Mouse (Mus musculus): ENCODE measurements around the gene Arhgef10l. TPM values are rescaled to one million over a fixed set of nuclear protein-coding genes. Genes with fewer than 3 reads are reported as not detected.
A peak's percentile ranks its signal among the peaks of the same experiment; 100 is the strongest.

Arhgef10l gene
- polyA plus RNA-seq, 1 experiment from 2014 or later = 13.4 TPM

- peaks cover 28% of the 10 kb centered on the region for H3K36me3 ChIP-seq (ENCODE audit: control insufficient read depth, insufficient read depth, low read length)
- ATAC-seq (ENCODE audit: low read depth) (no peak), DNase-seq (ENCODE audit: low spot score) (no peak)
- no peaks in the 10 kb centered on the region for H3K27me3 ChIP-seq (replicated peaks; ENCODE audit: control insufficient read depth, insufficient read depth, low read length)
- H3K9ac ChIP-seq (ENCODE audit: low read depth, low read length) = no peak overlapping the region
- no peak overlapping the region for H3K4me3 ChIP-seq (ENCODE audit: low read depth, low read length)
- no peaks in the 10 kb centered on the region for H3K4me1 ChIP-seq (ENCODE audit: control insufficient read depth, insufficient read depth, low read length)
- no peak overlapping the region for H3K27ac ChIP-seq (replicated peaks; ENCODE audit: low read depth, low read length)
- WGBS = 73% methylated on average over 12 of the region's 16 CpGs
- no peak overlapping the region for H3K4me2 ChIP-seq (ENCODE audit: low read depth, low read length)
- H3K9me3 ChIP-seq (ENCODE audit: control insufficient read depth, low read length) = peaks cover 15% of the 10 kb centered on the region
Measured at GRCm38 (mm10) chr4:140592990-140593770, 72.6 kb downstream of the Arhgef10l start.

DNA sequence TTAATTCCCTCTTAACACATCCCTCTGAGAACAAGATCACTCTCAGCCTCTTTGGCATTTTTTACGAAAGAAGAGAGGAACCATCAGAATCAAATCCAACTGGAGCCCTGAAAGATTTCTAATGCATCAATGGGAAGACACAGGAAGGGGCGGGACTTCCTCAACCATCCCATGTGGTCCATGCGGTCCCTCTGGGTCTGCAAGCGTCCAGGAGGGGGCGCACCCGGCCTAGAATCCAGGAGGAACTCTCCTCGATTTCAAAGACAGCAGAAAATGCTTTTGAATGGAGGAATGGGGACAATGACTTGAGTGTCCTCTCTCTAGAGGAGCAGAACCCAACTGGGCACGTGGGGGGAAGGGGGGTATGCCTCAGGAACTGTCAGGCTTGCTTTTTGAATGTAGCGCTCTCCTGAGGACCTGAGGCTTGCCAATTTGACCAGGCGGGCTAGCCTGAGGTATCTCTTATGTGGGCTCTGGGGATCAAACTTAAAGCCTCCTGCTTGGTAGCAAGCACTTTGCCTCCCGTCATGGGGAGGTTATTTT, 73.5 kb downstream of the Arhgef10l start:
- no peaks in the 10 kb centered on the region for H3K27me3 ChIP-seq (replicated peaks; ENCODE audit: control insufficient read depth, insufficient read depth, low read length)
- H3K9me3 ChIP-seq (ENCODE audit: control insufficient read depth, low read length) = peaks cover 12% of the 10 kb centered on the region
- no peak overlapping the region for H3K4me2 ChIP-seq (ENCODE audit: low read depth, low read length)
- peak; percentile 74; the same call in 1 of the 2 replicates for ATAC-seq (ENCODE audit: low read depth)
- no peaks in the 10 kb centered on the region for H3K4me1 ChIP-seq (ENCODE audit: control insufficient read depth, insufficient read depth, low read length)
- peak; percentile 84 for DNase-seq (ENCODE audit: low spot score)
- H3K36me3 ChIP-seq (ENCODE audit: control insufficient read depth, insufficient read depth, low read length) = peaks cover 20% of the 10 kb centered on the region
- no peak overlapping the region for H3K27ac ChIP-seq (replicated peaks; ENCODE audit: low read depth, low read length)
- 29% methylated on average over 11 of the region's 11 CpGs for WGBS
- H3K4me3 ChIP-seq (ENCODE audit: low read depth, low read length) = no peak overlapping the region
- no peak overlapping the region for H3K9ac ChIP-seq (ENCODE audit: low read depth, low read length)

DNA sequence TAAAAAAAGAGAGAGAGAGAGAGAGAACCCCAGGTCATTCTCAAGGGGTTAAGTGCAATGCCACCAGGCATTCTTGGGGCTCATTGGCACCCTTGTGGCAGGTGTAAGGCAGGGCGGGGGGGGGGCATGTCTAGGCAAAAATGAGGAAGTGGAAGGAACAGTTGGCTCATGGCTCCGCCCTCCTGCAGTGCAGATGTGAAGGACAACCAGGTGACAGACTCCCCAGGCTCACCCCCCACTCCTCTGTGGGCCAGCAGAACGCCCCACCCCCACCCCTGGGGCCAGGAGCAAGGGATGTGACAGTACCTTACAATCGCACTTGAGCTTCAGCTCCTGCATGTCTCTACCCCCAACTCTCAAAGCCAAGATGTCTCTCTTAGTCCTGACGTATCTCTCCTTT, 79.3 kb downstream of the Arhgef10l start:
- Histone ChIP-seq H3K4me1 (ENCODE audit: control insufficient read depth, insufficient read depth, low read length) (no peaks in the 10 kb centered on the region), H3K27me3 (replicated peaks; ENCODE audit: control insufficient read depth, insufficient read depth, low read length) (no peaks in the 10 kb centered on the region), H3K36me3 (ENCODE audit: control insufficient read depth, insufficient read depth, low read length) (0 out of 2 replicates have a peak, but pooled peaks cover 19% of the 10 kb centered on the region), H3K9me3 (ENCODE audit: control insufficient read depth, low read length) (no peaks in the 10 kb centered on the region), H3K27ac (replicated peaks; ENCODE audit: low read depth, low read length) (no peak overlapping the region), H3K4me3 (ENCODE audit: low read depth, low read length) (no peak overlapping the region), H3K9ac (ENCODE audit: low read depth, low read length) (no peak overlapping the region), H3K4me2 (ENCODE audit: low read depth, low read length) (no peak overlapping the region)
- WGBS = 76% methylated on average over 5 of the region's 5 CpGs
- no peak for ATAC-seq (ENCODE audit: low read depth)
- DNase-seq (ENCODE audit: low spot score) = no peak

- no peak overlapping the region for H3K4me3 ChIP-seq (ENCODE audit: low read depth, low read length)
- 76% methylated on average over 4 of the region's 5 CpGs for WGBS
- H3K4me1 ChIP-seq (ENCODE audit: control insufficient read depth, insufficient read depth, low read length) = no peaks in the 10 kb centered on the region
- H3K4me2 ChIP-seq (ENCODE audit: low read depth, low read length) = no peak overlapping the region
- ATAC-seq (ENCODE audit: low read depth) (no peak), DNase-seq (ENCODE audit: low spot score) (no peak)
- H3K27me3 ChIP-seq (replicated peaks; ENCODE audit: control insufficient read depth, insufficient read depth, low read length) = no peaks in the 10 kb centered on the region
- H3K9me3 ChIP-seq (ENCODE audit: control insufficient read depth, low read length) = no peaks in the 10 kb centered on the region
- H3K36me3 ChIP-seq (ENCODE audit: control insufficient read depth, insufficient read depth, low read length) = peaks cover 14% of the 10 kb centered on the region
- H3K27ac ChIP-seq (replicated peaks; ENCODE audit: low read depth, low read length) = no peak overlapping the region
- no peak overlapping the region for H3K9ac ChIP-seq (ENCODE audit: low read depth, low read length)
Measured at GRCm38 (mm10) chr4:140584240-140584639, 81.6 kb downstream of the Arhgef10l start.

DNA sequence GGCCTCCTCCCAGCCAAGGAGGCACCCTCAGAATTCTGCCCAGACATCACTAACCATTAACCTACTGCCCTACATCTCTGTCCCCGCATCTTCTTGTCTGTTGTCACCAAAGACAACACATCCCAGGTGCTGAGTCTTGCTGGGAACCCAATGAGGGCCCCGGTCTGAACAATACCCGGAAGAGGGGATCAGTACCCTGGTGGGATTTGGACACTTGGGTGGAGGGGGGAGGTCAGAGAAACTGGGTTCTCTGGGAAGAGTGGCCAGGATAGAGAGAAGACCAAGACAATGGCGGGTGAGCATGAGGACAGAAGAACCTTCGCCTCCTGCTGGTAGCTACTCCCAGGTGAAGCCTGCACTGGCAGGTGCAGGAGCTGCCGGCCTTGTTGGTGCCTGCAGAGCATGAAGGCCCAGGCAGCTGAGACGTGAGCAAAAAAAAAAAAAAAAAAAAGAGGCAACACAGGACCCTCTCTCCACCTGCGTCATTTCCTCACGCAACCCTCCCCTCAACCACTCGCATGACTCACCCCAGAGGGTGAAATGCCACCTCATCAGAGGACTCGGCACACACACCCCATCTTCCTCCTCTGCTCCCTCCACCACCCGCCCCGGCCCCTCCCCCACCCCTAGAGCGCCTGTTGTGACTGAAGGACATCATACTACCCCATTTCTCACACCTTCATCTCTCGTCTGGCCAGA, 83.3 kb downstream of the Arhgef10l start:
- H3K9me3 ChIP-seq (ENCODE audit: control insufficient read depth, low read length) = no peaks in the 10 kb centered on the region
- H3K4me3 ChIP-seq (ENCODE audit: low read depth, low read length) = no peak overlapping the region
- WGBS = 81% methylated on average over 15 of the region's 15 CpGs
- DNase-seq (ENCODE audit: low spot score) = no peak
- no peak overlapping the region for H3K9ac ChIP-seq (ENCODE audit: low read depth, low read length)
- peaks cover 30% of the 10 kb centered on the region for H3K36me3 ChIP-seq (ENCODE audit: control insufficient read depth, insufficient read depth, low read length)
- no peak overlapping the region for H3K4me2 ChIP-seq (ENCODE audit: low read depth, low read length)
- H3K27me3 ChIP-seq (replicated peaks; ENCODE audit: control insufficient read depth, insufficient read depth, low read length) = no peaks in the 10 kb centered on the region
- no peak for ATAC-seq (ENCODE audit: low read depth)
- H3K27ac ChIP-seq (replicated peaks; ENCODE audit: low read depth, low read length) = no peak overlapping the region
- H3K4me1 ChIP-seq (ENCODE audit: control insufficient read depth, insufficient read depth, low read length) = no peaks in the 10 kb centered on the region

DNA sequence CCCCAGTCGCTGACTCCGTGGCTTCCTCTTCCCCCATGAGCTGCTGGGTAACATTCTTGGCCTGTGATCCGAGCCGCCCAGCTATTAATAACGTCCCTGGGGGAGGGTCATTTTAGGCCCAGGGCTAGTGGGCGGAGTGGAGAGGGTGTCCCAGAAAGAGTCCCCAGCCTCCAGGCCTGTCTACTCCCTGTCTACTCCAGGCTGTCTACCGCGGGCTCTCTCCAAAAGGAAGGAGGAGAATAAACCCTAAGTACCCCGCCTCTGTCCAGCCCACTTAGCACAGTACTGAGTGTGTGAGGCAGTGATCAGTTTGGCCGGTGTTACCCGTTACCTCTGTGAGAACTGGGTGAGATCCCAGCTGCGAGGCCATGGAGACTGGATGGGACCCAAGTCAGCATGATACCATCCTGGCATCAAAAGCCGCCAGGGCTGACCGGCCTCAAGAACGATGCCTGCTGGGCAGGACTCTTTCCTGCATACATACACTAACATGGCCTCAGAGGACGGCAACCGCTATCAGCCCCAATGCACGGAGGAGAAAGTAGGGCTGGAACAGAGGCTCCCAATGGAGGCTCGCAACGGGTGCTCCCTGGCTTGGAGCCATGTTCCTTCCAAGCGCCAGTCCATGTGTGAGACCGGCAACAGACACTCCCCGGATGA, 84.0 kb downstream of the Arhgef10l start:
- DNase-seq (ENCODE audit: low spot score) (peak; percentile 24), ATAC-seq (ENCODE audit: low read depth) (peak; percentile 58; the same call in 1 of the 2 replicates)
- no peak overlapping the region for H3K9ac ChIP-seq (ENCODE audit: low read depth, low read length)
- H3K4me1 ChIP-seq (ENCODE audit: control insufficient read depth, insufficient read depth, low read length) = no peaks in the 10 kb centered on the region
- H3K27me3 ChIP-seq (replicated peaks; ENCODE audit: control insufficient read depth, insufficient read depth, low read length) = no peaks in the 10 kb centered on the region
- no peaks in the 10 kb centered on the region for H3K9me3 ChIP-seq (ENCODE audit: control insufficient read depth, low read length)
- no peak overlapping the region for H3K27ac ChIP-seq (replicated peaks; ENCODE audit: low read depth, low read length)
- no peak overlapping the region for H3K4me2 ChIP-seq (ENCODE audit: low read depth, low read length)
- H3K4me3 ChIP-seq (ENCODE audit: low read depth, low read length) = no peak overlapping the region
- H3K36me3 ChIP-seq (ENCODE audit: control insufficient read depth, insufficient read depth, low read length) = peaks cover 32% of the 10 kb centered on the region
- 70% methylated on average over 23 of the region's 23 CpGs for WGBS

DNA sequence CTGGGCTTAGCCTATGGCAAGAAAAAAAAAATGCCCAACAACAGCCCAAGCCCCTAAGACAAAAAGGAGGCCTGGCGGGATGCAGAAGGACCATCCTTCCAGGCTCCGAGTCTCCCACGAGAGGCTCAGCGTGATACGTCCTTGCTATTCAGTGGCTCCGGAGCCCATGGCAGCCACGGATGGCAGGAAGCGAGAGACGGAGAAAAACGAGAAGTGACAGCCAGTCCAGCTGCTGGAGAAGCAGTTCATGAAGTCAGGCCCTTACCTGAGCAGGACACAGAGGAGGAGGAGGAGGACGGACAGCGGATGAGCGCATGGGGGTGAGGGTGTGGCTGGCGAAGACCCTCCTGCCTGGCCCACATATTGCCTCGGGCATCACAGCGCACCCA, 84.5 kb downstream of the Arhgef10l start:
- H3K9me3 ChIP-seq (ENCODE audit: control insufficient read depth, low read length) = no peaks in the 10 kb centered on the region
- WGBS = 80% methylated on average over 15 of the region's 16 CpGs
- no peaks in the 10 kb centered on the region for H3K4me1 ChIP-seq (ENCODE audit: control insufficient read depth, insufficient read depth, low read length)
- no peak overlapping the region for H3K9ac ChIP-seq (ENCODE audit: low read depth, low read length)
- H3K27me3 ChIP-seq (replicated peaks; ENCODE audit: control insufficient read depth, insufficient read depth, low read length) = no peaks in the 10 kb centered on the region
- ATAC-seq (ENCODE audit: low read depth) = no peak
- H3K4me3 ChIP-seq (ENCODE audit: low read depth, low read length) = no peak overlapping the region
- DNase-seq (ENCODE audit: low spot score) = no peak
- peaks cover 37% of the 10 kb centered on the region for H3K36me3 ChIP-seq (ENCODE audit: control insufficient read depth, insufficient read depth, low read length)
- H3K27ac ChIP-seq (replicated peaks; ENCODE audit: low read depth, low read length) = no peak overlapping the region
- no peak overlapping the region for H3K4me2 ChIP-seq (ENCODE audit: low read depth, low read length)

DNA sequence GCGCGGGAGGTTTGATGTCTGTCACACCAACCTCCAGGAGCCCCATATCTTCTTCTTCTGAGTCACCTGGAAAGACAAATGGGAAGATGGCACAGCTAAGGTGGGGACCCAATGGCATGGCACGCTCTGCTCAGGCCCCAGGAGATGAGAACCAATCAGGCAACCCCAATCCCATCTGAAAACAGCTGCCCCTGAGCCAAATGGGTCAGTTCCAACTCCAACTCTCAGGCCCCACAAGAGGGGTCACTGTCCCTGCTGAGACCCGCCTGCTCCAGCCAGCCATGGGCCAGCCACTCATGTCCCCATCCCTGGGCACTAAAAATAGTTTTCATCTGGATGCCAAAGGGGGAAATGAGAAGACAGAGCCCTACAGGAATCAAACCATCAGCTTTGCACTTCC, 84.9 kb downstream of the Arhgef10l start:
- no peak overlapping the region for H3K27ac ChIP-seq (replicated peaks; ENCODE audit: low read depth, low read length)
- no peak for ATAC-seq (ENCODE audit: low read depth)
- no peak overlapping the region for H3K4me2 ChIP-seq (ENCODE audit: low read depth, low read length)

More for the DNA sequence above, 84.9 kb downstream of the Arhgef10l start:
- H3K27me3 ChIP-seq (replicated peaks; ENCODE audit: control insufficient read depth, insufficient read depth, low read length) = no peaks in the 10 kb centered on the region
- H3K9me3 ChIP-seq (ENCODE audit: control insufficient read depth, low read length) = no peaks in the 10 kb centered on the region
- H3K4me3 ChIP-seq (ENCODE audit: low read depth, low read length) = no peak overlapping the region
- H3K9ac ChIP-seq (ENCODE audit: low read depth, low read length) = no peak overlapping the region
- H3K36me3 ChIP-seq (ENCODE audit: control insufficient read depth, insufficient read depth, low read length) = peaks cover 42% of the 10 kb centered on the region
- WGBS = 87% methylated on average over 4 of the region's 4 CpGs
- H3K4me1 ChIP-seq (ENCODE audit: control insufficient read depth, insufficient read depth, low read length) = no peaks in the 10 kb centered on the region
- no peak for DNase-seq (ENCODE audit: low spot score)
